Mouse (Mus musculus): ENCODE data around the gene Slc13a2.
A peak's percentile ranks its signal among the peaks of the same experiment; 100 is the strongest.

Gene Slc13a2

DNA sequence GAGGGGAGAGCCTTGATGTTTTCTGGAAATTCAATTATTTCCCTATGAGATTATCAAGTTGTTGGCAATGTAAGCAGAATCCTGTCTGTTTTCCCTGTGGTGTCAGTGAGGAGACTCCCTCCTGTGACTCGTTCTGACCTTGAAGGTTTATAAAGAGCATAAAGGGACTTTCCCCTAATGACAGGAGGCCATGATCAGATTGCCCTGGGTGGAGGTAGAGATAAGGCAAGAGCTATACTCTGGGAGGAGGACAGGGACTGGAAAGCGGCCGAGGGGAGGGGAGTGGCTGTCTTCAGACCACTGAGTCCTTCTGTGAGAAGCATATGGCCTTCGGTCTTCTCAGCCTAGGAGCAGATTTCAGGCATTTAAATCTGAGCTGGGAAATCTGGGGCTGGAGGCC is 12.0 kb upstream of the Slc13a2 start:
- no peak for DNase-seq (ENCODE audit: low spot score in 2 of 2)

DNA sequence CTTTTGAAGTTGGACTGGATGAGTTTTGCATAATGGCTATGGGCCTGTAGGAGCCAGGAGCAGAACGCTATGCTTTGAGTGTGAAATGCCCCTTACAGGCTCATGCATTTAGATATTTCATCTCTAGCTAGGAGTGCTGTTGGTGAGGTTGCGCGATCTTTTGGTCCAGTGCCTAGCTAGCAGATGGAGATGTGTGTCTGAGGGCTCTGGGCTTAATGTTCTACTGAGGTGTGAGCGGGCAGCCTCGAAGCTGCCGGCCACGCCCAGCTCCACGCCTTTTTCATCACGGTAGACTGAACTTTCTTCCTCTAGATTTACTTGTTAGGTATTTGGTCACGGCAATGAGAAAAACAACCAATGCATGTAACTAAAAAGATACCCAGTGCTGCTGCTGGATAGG is 9.2 kb upstream of the Slc13a2 start:
- no peak for DNase-seq (ENCODE audit: low spot score in 2 of 2)

DNA sequence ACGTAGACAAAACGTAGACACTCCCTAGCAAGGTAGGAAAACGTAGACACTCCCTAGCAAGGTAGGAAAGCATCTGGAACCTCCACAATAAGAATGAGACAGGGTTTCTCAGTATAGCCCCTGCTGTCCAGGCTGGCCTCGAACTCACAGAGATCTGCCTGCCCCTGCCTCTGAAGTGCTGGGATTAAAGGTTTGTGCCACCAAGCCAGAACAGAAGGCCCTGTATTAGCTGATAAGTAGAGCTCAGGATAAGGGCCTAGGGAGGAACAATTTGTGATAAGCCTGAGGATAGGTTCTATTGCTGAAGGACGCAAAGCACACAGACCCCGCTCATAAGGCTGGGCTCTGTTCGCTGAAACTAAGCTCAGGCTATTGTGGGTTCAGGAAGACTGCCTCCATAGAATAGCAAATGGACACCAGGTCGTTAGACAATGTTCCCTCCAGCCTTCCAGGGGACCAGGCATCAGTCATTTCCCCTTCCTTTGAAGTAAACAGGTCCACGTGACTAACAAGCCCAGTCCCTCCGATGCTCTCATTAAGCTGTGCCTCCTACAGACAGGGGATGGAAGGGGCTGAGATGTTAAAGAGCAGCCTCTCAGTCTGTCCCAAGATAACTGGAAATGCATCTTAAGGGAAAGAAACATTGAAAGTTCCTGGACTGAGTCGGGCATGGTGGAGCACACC is 8.3 kb upstream of the Slc13a2 start:
- no peak for DNase-seq (ENCODE audit: low spot score in 2 of 2)

DNA sequence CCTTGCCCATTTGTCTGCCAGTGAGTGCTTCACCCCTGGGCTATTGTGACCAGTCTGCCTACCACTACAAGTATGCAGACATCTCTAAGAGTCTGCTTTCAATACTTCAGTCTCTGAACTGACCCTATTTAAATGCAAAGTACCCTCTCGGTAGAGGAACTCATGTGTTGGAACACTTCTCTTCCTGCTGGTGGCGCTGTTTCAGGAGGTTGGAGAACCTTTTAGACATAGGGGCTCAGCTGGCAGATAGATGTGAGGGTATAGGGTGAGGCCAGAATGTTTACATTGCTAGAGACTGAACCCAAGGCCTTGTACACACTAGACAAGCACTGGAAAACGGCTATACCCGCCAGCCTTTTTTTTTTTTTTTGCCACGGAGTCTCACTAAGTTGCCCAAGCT is 6.3 kb upstream of the Slc13a2 start:
- DNase-seq (ENCODE audit: low spot score in 2 of 2): no peak

DNA sequence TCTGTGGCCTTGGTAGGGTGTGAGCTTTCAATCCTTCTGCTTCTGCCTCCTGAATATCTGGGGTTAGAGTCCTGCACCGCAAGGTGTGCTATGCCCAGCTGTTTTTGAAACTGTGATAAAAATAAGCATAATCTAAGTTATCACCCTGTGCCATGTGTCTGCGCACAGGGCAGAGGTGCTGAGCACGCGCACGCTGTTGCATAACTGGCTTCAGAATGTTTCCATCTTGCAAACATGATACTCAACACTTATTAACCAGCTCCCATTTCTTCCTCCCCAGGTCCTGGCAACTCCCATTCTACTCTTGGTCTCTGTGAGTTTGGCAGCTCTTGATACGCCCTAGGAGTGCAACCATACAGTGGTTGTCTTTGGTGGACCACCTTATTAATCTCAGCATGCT is 5.6 kb upstream of the Slc13a2 start:
- no peak for DNase-seq (ENCODE audit: low spot score in 2 of 2)

DNA sequence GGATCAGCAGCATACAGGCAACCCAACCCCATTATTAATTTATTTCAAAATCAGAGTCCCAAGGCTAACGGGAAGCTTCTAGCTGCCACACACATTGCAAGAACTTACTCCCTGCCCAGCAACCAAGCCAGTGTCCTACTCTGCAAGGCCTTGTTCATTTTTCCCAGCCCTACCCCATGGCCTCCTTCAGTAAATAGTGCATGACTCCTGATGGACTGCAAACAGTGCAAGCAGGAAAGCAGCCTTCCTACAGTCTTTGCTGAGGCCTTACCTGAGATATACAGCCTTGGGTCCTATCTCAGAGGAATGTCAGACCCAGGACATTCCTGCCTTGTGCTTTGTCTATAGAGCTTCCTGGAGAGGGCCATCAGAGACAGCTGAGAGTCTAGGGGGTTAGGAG is 3.6 kb upstream of the Slc13a2 start:
- no peak for DNase-seq (ENCODE audit: low spot score in 2 of 2)

DNA sequence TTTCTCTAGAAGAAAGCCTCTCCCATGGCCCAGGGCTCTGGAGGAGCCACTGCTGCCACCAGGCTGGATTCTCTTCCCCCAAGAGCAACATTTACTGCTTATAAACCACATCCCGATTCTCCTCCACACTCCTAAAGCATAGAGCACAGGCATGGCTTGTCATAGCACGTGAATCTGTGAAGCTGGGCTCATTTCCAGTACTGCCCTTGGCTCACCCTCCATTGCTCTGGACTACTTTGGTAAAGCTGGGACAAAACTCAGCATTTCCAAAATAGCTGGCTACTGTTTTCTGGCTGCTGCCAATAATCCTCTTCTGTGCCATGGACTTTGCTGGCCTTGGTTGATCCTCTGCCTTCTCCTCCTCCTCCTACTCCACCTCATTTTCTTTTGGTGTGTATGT is 2.3 kb upstream of the Slc13a2 start:
- DNase-seq (ENCODE audit: low spot score in 2 of 2): no peak

DNA sequence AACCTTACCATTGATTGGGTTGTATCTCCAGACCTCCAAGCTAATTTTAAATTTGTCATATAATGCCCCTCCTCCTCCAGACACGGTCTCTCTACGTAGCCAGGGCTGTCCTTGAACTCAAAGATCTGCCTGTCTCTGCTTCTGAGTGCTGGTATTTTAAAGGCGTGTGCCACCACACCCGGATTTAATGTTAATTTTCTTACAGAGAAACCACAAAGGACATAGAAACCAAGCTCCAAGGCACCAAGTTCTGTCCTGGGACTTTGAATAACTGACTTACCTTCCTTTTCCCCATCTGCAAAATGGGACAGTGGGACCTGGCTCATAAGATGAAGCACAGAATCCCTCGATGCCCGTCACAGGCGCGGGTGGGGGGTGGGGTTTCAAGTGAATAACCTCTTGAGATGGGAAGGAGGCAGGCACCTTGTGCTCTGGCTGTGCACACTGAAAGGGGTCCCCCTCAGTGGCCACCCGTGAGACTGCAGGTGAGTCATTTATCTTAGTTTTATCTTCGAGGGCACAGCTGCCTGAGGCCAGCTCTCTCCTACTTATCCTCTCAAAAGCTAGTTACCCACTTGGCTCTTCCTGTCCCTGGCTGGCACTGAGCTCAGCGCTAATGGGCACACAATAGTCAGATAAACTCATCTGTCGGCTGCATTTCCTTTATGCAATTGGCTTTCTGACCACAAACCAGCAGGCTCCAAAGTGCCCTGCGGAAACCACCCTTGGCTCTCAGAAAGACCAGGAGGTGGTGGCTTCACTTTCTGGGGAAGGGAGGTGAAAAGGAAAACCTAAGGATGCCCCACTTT is 612 bp downstream of the Slc13a2 start:
- DNase-seq (ENCODE audit: low spot score in 2 of 2): no peak

DNA sequence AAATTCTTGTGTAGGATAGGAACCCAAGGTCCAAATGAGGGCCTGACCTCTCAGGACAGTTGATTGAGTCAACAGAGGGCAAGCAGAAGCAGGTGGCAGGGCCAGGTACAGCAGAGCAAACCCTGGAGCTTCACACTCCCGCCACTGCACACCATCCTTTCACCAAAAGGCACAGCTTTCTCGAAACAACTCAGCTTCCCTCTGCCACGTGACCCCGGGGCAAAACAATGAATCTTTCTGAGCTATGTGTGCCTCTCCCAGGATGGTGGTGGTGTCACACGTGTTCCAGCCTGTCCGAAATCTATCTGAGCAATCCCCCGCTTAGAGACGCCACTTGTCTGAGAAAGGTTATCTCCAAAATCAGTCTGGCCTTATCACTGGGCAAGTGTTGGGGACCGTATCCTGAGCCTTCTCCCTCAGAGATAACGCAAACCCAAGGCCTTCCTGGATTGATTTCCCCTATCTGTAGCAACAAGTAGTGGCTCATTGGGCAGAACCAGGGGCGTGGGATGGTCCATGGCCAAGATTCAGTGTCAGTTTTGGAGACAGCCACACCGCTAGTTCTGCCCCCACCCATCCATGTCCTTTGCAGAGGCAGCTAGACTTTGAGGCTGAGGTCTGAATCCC is 1.6 kb downstream of the Slc13a2 start:
- no peak for DNase-seq (ENCODE audit: low spot score in 2 of 2)

DNA sequence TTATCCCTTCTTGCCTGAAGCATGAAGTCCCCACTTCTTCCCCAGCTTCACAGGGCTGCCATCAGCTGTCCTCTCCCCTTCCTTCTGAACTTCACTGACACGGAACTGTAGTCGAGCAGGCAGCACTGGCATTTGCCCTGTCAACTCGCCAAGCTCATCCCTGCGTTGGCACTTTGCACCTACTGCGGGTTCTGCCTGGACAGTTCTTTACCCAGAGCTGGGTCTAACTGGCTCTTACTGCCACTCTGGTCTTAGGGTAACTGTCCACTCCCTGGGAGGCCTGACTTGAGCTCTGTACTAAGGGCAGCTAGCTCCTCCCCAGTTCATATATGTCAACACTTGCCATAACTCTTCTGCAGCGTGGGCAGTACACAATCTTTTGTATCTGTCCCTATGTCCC is 5.2 kb downstream of the Slc13a2 start:
- DNase-seq (ENCODE audit: low spot score in 2 of 2): no peak

DNA sequence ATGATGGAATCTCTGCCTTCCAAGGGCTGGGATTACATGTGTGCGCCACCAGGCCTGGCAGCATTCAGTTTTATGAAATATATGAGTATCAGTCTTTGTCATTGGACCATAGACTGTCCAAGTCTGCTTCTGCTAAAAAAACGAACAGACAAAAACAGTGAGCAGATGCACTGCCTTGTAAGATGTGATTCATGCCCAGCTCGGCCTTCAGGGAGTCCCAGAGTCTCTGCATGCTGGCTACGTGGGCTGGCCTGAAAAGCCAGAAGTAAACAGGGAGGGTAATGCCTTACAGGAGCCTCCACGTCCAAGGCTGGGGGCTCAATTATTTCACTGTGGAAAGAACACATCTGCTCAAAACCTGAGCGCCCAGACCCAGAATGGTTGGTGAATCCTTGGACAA is 9.2 kb downstream of the Slc13a2 start:
- DNase-seq (ENCODE audit: low spot score in 2 of 2): peak in 1 of 2 experiments; percentile 17

DNA sequence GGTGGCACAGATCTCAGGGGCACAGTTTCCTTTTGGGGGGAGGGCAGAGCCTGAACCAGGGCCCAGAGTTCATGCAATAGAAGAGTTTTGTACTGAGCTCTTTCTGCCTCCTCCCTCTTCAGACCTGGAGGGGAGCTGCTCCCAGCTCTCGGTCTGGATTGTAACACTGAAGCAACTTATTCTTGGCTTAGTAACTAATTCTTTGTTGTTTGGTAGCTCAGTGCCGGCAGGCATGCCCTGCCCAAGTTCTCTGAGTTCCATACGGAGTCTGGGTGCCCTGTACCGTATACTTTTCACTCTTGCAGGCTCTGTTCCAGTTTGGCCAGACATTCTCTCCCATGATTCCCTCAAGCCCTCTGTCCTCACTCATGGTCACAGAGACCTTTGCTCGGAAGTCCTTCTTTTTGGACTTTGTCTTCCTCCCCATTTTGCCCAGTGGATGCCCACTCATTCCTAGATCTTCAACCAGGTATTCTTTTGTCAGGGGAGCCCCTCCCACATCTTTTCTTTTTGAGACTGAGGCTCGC is 9.6 kb downstream of the Slc13a2 start:
- DNase-seq (ENCODE audit: low spot score in 2 of 2): peak in 1 of 2 experiments; percentile 14

DNA sequence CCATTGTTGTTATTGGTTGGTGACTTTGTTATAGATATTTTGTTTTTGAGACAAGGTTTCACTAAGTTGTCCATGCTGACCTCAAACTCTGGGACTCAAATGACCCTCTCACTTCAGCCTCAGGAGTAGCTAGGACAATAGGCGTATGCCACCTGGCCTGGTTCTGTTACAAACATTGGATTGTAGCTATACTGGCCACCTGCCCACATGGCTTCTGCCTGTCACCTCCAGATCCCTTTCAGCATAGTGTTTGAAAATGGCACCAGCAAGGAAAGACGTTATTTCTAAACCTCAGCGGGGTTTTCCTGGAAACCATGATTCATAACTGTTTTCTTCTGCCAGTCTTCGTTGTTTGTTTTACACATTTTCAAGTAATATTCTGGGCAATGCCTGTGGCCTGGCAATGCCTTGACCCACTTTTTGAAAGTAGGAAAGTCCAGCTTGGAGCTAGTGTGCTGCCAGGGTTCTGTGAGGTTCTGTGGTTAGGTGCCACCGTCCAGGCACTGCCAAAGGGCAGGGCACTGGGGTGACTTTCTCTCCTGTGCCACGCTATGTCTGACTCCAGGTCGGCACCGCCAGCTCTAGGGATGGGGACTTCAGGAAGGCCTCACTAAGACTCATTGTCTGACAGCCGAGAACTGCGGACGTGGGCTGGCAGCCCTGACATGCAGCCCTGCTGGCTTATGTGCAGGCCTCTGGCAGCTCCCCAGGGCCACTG is 10.3 kb downstream of the Slc13a2 start:
- no peak for DNase-seq (ENCODE audit: low spot score in 2 of 2)

DNA sequence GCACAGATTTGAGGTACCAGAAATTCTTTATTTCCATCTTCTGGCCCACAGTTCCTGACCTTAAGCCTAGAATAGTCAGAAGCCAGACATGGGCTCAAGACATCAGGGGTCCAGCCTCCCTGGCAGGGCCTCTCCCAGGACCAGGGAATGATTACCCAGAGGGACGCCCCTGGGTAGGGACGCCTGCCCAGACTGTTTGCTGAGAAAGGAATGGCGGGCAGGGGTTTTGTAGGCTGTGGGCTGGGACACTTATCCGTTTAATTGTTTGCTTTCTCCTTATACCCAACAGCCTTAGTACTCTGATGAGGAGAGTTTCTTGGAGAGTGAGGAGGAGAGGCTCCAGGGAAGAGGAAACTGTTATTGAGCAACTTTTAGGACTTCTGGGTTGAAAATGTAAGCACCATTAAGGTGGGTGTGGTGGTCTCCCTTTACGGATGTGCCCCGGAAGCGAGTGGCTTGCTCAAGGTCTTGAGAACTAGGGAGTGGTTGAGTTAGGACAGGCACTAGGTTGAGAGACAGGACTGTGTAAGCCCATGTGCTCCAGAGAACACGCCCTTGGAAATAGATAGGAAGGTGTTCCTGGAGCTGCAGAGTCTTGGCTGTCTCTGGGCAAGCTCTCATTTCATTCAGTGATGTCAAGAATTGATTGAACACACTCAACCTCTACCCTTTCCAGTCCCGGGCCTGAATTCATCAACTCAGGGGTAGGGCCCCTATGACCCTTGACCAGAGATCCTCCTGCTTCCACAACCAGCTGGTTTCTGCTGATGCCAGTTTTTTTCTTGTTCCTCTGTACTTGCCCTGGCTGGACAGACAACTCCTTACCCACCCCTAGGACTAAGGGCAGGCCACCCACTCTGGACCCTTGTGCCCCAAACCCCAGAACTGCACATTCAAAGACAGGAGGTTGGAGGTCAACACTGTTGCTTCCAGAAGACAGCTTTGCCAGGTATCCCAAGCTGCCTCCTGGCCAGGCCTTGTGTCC is 13.5 kb downstream of the Slc13a2 start:
- no peak for DNase-seq (ENCODE audit: low spot score in 2 of 2)

DNA sequence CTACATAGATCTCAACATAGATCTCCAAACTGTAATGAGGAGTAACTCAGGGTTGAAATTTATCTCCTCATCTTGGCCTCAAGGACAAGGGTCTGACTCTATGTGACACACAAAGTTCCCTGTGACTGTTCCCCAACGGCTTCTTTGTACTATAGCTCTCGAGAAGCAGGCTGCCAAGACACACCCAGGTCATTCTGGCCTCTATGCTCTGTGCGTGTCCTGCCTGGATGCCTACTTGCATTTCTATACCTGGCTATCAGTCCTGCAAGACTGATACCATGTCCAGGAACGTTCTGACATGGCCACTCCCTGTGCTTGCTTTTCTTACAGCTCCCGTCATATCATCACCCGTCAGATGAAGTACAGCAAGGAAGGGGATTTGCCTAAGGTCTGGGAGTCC is 20.0 kb downstream of the Slc13a2 start:
- no peak for DNase-seq (ENCODE audit: low spot score in 2 of 2)

DNA sequence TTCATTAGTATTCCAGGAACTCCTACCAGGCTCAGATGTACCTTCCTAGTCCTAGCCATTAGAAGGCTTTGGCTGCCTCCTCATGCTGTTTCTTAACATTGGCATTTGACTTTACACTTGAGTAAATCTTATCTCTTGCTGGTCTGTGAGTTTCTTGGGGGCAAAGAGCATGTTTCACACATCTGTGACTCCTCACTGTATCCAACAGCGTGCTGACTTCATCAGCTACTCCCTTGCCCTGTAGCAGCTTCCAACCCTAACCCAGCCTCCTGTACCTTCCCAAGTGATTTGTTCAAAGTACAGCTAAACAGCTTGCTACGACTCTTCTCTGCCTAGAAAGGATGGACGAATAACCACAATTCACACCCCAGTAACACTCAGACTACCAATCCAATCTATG is 20.5 kb downstream of the Slc13a2 start:
- DNase-seq (ENCODE audit: low spot score in 2 of 2): no peak

DNA sequence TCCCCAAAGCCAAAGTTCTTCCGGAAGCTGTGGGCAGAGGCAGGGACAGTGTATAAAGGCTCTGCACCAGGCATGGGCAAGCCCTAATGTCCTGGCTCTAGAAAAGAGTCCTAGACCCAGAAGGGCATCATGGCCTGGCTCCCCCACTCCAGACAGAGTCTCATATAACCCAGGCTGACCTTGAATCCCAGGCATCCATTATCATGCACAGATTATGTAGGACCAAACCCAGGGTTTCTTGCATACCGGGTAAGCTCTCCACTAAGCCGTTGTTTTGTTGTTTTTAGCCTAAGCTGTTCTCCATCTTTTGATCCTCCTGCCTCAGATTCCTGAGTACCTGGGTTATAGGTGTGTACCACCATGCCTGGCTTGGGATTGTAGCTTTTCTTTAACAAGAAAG is 21.1 kb downstream of the Slc13a2 start:
- no peak for DNase-seq (ENCODE audit: low spot score in 2 of 2)

DNA sequence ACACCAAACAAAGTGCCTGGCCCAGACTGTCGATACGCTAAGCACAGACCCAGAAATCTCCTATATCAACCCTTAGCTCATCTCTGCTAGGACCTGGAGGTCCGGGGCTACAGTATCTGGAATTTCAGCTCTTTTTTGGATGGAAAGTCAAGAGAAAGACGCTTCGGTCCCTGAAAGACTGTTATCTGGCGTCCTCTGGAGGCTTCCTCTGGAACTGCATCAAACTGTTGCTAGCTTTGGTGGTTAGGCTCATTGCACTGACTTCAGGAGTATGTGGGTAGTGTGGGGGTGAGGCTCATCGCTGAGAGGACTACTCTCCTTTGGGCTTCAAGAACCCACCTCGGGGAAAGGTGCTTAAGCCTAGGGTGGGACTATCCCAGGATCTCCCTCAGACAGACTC is 22.3 kb downstream of the Slc13a2 start:
- DNase-seq (ENCODE audit: low spot score in 2 of 2): peak; percentile 55 to 56

DNA sequence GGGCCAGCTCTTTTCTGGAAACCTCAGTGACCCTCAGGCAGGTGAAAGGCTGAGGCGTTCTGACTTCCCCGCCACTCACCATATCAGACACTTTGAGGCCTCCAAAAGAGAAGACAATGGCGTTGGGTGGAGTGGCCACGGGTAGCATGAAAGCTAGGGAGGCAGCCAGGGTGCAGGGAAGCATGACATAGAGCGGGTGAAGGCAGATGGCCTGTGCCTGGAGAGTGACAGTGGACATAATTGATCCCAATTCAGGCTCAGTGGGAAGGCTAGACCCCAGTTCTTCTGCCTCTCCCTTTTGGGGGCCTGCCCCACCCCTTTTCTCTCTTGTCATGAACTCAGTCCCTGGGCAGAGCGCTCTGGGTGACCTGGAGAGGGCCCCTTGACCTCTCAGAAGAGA is 23.8 kb downstream of the Slc13a2 start:
- no peak for DNase-seq (ENCODE audit: low spot score in 2 of 2)

DNA sequence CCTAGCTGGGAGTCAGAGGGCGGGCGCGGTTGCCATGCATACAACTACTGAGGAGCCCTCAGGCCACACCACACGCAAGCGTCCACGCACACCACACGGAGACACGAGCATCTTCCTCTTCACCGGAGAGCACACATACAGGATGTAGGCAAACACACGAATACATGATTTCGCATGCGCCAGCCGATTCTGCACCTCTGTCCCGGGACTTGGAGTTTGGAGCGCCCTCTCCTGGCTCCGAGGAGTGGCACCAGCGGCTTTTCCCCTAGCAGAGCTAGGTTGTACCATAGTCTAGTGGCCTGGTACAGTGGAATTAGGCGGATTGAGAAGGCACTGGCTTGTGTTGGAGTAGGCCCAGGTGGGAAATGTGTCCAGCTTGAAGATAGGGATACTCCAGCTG is 24.6 kb downstream of the Slc13a2 start:
- DNase-seq (ENCODE audit: low spot score in 2 of 2): peak; percentile 7 to 11

DNA sequence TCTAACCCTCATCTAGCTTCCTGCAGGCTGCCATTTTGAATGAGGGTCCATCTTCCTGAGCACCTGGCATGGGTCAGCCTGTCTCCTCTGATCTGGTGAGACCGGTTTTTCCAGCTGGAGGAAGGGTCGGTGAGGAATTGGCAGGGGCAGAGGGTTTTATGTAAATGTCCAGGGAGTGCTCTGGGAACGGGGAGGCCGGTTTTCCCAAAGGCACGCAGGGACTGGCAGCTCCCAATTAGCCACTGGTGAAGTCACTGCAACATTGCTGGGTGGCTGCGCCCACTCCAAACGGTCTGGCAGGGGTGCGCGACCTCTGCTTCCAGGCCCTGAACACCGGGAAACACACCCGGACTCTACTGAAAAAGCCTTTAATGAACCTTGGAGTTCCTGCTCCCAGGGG is 25.1 kb downstream of the Slc13a2 start:
- DNase-seq (ENCODE audit: low spot score in 2 of 2): no peak
